Mouse (Mus musculus) small intestine, adult 2 months (tissue): ENCODE data around the gene Phb.

Experiments used
- CTCF ChIP-seq: fragments of 200-500 bp; IDR thresholded peaks from 2 replicates; pipeline ENCODE4 v1.5.1; 2012; ENCODE audit warnings: low read depth, mild to moderate bottlenecking, control low read depth, inconsistent platforms, low read length, moderate library complexity, mixed read lengths; ENCODE audit not compliant: insufficient replicate concordance, insufficient read length; ENCODE audit errors: extremely low read depth
- POLR2A ChIP-seq: fragments of 200-500 bp; IDR thresholded peaks from 2 replicates; pipeline ENCODE4 v1.6.1; 2012; ENCODE audit warnings: low read depth, mild to moderate bottlenecking, control low read depth, inconsistent platforms, low read length, moderate library complexity

DNA sequence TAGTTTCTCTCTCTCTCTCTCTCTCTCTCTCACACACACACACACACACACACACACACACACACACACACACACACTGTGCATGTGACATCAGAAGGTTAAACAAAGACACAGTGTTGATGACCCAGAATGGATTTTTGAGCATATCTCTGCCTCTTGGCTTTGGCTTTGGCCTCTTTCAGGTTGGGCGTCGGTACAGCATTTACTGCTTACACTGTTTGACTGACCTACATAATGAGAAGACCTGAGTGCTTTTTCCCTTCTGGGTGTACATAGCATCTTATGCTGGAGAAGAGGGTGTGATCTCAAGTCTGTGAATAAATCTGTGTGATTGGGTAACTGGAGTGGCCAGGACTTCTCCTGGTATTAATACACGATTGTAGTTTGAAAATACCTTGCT is 52.6 kb downstream of the Phb start:
- TF ChIP-seq CTCF (no peak), POLR2A (no peak)
